Mouse (Mus musculus): ENCODE data around the gene Nme2.

Nme2 gene

GRCm38 (mm10) chr11:93956159-93956558 lies at the start of gene Nme2:
Gene Nme2 (minus strand): TSS chr11:93956259.
- no peak for DNase-seq

GRCm38 (mm10) chr11:94003346-94003745 lies 47.3 kb upstream of the Nme2 start:
- DNase-seq, result no peak

GRCm38 (mm10) chr11:93999276-93999675 lies 43.2 kb upstream of the Nme2 start:
- DNase-seq, result no peak

GRCm38 (mm10) chr11:93997141-93997775 lies 41.2 kb upstream of the Nme2 start:
- peak; percentile 38 for DNase-seq

GRCm38 (mm10) chr11:93996306-93997140 lies 40.5 kb upstream of the Nme2 start:
- DNase-seq, result peak; percentile 68

- peak; percentile 96 for DNase-seq
These were observed 39.8 kb upstream of the Nme2 start, which contains the start of gene Spag9 for GRCm38 (mm10) chr11:93995720-93996305. Gene Spag9 (plus strand): TSS chr11:93996091.

GRCm38 (mm10) chr11:93995111-93995719 lies 39.2 kb upstream of the Nme2 start:
- peak; percentile 57 for DNase-seq

- no peak for DNase-seq
These were observed 38.5 kb upstream of the Nme2 start for GRCm38 (mm10) chr11:93994531-93994930.

- peak; percentile 7 for DNase-seq
These were observed 32.4 kb upstream of the Nme2 start for GRCm38 (mm10) chr11:93988328-93989062.

GRCm38 (mm10) chr11:93987625-93988327 lies 31.7 kb upstream of the Nme2 start:
- no peak for DNase-seq

GRCm38 (mm10) chr11:93987026-93987425 lies 31.0 kb upstream of the Nme2 start:
- no peak for DNase-seq

- no peak for DNase-seq
These were observed 30.2 kb upstream of the Nme2 start for GRCm38 (mm10) chr11:93986298-93986697.

- DNase-seq, result no peak
These were observed 29.2 kb upstream of the Nme2 start for GRCm38 (mm10) chr11:93985265-93985664.

- DNase-seq, result no peak
These were observed 28.6 kb upstream of the Nme2 start for GRCm38 (mm10) chr11:93984619-93985018.

GRCm38 (mm10) chr11:93979502-93980049 lies 23.5 kb upstream of the Nme2 start:
- DNase-seq, result peak; percentile 43

- no peak for DNase-seq
These were observed 16.9 kb upstream of the Nme2 start for GRCm38 (mm10) chr11:93972951-93973350.

GRCm38 (mm10) chr11:93969799-93970198 lies 13.7 kb upstream of the Nme2 start:
- no peak for DNase-seq

GRCm38 (mm10) chr11:93969171-93969570 lies 13.1 kb upstream of the Nme2 start:
- DNase-seq, result no peak

- no peak for DNase-seq
These were observed 12.7 kb upstream of the Nme2 start for GRCm38 (mm10) chr11:93968848-93969128.

GRCm38 (mm10) chr11:93968005-93968847 lies 12.2 kb upstream of the Nme2 start, which contains the start of the genes Gm20390 and Nme1:
Gene Gm20390 (minus strand): TSS chr11:93968293.
Gene Nme1 (minus strand): TSS chr11:93968521.
- peak; percentile 96 for DNase-seq

GRCm38 (mm10) chr11:93967381-93967780 lies 11.3 kb upstream of the Nme2 start:
- DNase-seq, result peak; percentile 19
